Mouse (Mus musculus): Measurements from ENCODE around the gene Vwa3a.

- TF ChIP-seq POLR2A (IDR thresholded peaks at IDR 0.05; ENCODE audit: extremely low read depth, insufficient read depth, low read length): no peak
- no peak for TF ChIP-seq CTCF (IDR thresholded peaks at IDR 0.05; ENCODE audit: extremely low read depth, insufficient read depth, low read length)
These were observed 56.4 kb downstream of the Vwa3a start for GRCm38 (mm10) chr7:120795544-120795943.

Measured in cortical plate, adult 2 months (tissue).